Mouse (Mus musculus) embryonic fibroblast, embryonic 13.5 days (primary cell): ENCODE data around the gene Ror2. TPM values are rescaled to one million over a fixed set of nuclear protein-coding genes. Genes with fewer than 3 reads are reported as not detected.

ENCODE experiments used
- H3K27ac ChIP-seq: 2 replicates; pipeline ENCODE4 v1.5.1; 2012; ENCODE audit warnings: low read length, control low read depth, inconsistent platforms; ENCODE audit not compliant: insufficient read depth
- H3K4me1 ChIP-seq: 2 replicates; pipeline ENCODE4 v1.6.1; 2011; ENCODE audit warnings: low read length; ENCODE audit not compliant: control insufficient read depth, insufficient read depth
- H3K4me3 ChIP-seq: 2 replicates; pipeline ENCODE4 v1.5.1; 2011; ENCODE audit warnings: mild to moderate bottlenecking, control low read depth, low read length; ENCODE audit not compliant: insufficient read depth
- CTCF ChIP-seq: IDR thresholded peaks from 2 replicates; pipeline ENCODE4 v1.5.1; 2011; ENCODE audit warnings: mild to moderate bottlenecking, control low read depth, low read length, moderate library complexity, borderline replicate concordance; ENCODE audit not compliant: insufficient read depth
- POLR2A ChIP-seq: IDR thresholded peaks from 2 replicates; pipeline ENCODE4 v1.6.1; 2011; ENCODE audit warnings: low read depth, mild to moderate bottlenecking, control low read depth, low read length, moderate library complexity
- polyA plus RNA-seq: library from polyadenylated mRNA; stranded (reverse); fragments of >200 nt; gene quantifications from 2 replicates; pipeline ENCODE4 v1.2.4, GENCODE M21; 2011; ENCODE audit warnings: low read depth; ENCODE audit not compliant: missing spikeins, insufficient read length

Gene Ror2
- polyA plus RNA-seq, 1 experiment, result 27.2 TPM

DNA sequence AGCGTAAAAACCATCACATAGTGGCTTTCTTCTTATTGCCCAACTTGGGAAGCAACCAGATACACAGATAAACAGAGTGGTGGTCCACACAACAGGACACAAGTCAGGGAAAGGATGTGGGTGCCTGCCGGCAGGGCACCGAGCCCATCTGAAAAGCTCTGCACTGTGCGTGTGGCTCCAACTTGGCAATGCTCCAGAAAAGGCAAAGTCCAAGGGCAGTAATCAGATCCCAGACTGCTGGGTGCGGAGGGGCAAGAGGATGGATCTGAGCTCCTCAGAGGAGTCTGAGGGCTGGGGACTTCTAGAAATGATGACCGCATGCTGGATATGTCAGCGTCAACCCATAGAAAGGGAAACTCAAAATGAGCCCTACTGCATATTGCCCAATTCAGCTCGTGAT lies 163.8 kb downstream of the Ror2 start:
- Histone ChIP-seq H3K27ac (no peak overlapping the region), H3K4me3 (no peak overlapping the region), H3K4me1 (no peaks in the 10 kb centered on the region; the same call in 1 of the 2 replicates)
- TF ChIP-seq CTCF (no peak), POLR2A (no peak)

- Histone ChIP-seq H3K4me1 (no peaks in the 10 kb centered on the region; the same call in 1 of the 2 replicates), H3K27ac (no peak overlapping the region), H3K4me3 (no peak overlapping the region)
- TF ChIP-seq POLR2A (no peak), CTCF (no peak)
Measured at GRCm38 (mm10) chr13:53120906-53121305, 165.0 kb downstream of the Ror2 start.

GRCm38 (mm10) chr13:53119586-53120426 lies 166.1 kb downstream of the Ror2 start:
- TF ChIP-seq POLR2A (no peak), CTCF (peak; percentile 59)
- Histone ChIP-seq H3K4me1 (no peaks in the 10 kb centered on the region; the same call in 1 of the 2 replicates), H3K4me3 (no peak overlapping the region), H3K27ac (no peak overlapping the region)

- no peak overlapping the region for H3K4me3 ChIP-seq
- H3K27ac ChIP-seq, result no peak overlapping the region
- TF ChIP-seq POLR2A (no peak), CTCF (peak; percentile 64)
- H3K4me1 ChIP-seq, result no peaks in the 10 kb centered on the region; the same call in 1 of the 2 replicates
Measured at GRCm38 (mm10) chr13:53118398-53118797, 167.5 kb downstream of the Ror2 start.

DNA sequence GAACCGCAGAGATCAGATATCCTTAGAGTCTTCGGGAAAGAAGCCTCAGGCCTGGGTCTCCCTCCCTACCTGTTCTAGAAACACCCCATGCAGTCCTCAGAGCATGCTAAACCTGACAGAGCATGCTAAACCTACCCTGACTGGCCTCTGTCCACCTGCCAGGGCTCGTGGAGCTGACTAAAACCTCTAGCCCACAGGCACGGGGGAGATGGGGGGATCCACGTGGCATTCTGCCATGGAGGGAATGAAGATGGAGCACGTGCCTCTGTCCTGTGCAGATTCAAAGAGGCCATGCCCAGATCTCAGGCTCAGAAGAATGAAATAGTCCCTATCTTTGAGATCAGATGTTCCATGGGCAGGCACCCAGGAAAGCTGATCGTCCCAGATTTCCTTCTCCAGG lies 168.0 kb downstream of the Ror2 start:
- TF ChIP-seq CTCF, result no peak
- no peak for TF ChIP-seq POLR2A
- Histone ChIP-seq H3K27ac (no peak overlapping the region), H3K4me1 (no peaks in the 10 kb centered on the region; the same call in 1 of the 2 replicates), H3K4me3 (no peak overlapping the region)

GRCm38 (mm10) chr13:53110249-53110578 lies 175.7 kb downstream of the Ror2 start:
- H3K4me1 ChIP-seq, result no peaks in the 10 kb centered on the region
- H3K27ac ChIP-seq, result no peak overlapping the region
- no peak for TF ChIP-seq CTCF
- no peak for TF ChIP-seq POLR2A
- no peak overlapping the region for H3K4me3 ChIP-seq

GRCm38 (mm10) chr13:53109560-53110248 lies 176.2 kb downstream of the Ror2 start:
- no peak overlapping the region for H3K4me3 ChIP-seq
- no peak overlapping the region for H3K27ac ChIP-seq
- H3K4me1 ChIP-seq, result no peaks in the 10 kb centered on the region
- peak; percentile 61 for TF ChIP-seq CTCF
- TF ChIP-seq POLR2A, result no peak

- no peak overlapping the region for H3K4me3 ChIP-seq
- H3K27ac ChIP-seq, result no peak overlapping the region
- TF ChIP-seq CTCF, result no peak
- no peak for TF ChIP-seq POLR2A
- H3K4me1 ChIP-seq, result no peaks in the 10 kb centered on the region
Measured at GRCm38 (mm10) chr13:53106676-53107075, 179.2 kb downstream of the Ror2 start.

DNA sequence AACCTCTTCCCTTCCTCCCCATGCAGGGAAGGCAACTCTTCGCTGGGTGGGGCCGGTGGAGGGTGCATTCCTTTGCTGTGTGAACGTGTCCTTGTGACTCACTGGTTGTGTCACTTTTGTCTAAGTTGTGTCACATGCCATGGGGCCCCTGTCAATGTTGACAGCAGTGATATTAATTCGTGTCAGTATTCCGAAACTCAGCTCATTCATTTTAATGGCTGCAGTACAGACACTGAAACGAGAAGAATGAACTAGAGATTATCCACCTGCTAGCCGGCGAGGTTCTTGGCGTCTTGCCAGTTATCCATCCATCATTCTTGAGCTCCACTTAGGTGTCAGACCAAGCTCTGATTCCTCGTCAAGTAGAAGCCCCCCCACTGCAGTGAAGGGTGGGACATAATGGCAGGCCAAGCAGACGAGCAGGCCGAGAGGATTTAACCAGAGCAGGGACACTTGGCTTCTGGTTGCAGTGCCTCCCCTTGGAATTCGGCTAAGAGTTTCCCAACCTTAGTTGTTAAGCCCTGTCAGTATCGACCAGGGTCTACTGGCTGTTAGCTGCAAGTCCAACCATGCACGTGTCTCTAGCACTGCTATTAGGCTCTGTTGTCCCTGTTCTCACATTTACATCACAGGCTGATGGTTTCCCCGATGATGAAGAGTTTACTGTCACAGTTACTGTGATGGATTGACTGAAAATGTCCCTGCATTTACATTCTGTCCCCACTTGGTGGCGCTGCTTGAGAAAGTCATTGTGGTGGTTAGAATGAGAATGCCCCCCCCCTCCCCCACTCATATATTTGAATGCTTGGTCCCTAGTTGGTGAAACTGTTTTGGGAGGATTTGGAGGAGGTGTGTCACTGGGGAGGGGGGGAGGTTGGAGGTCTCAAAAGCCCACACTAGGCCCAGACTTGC lies 185.9 kb downstream of the Ror2 start:
- Histone ChIP-seq H3K27ac (no peak overlapping the region), H3K4me1 (no peaks in the 10 kb centered on the region), H3K4me3 (no peak overlapping the region)
- TF ChIP-seq POLR2A (no peak), CTCF (no peak)
